22 mouse cellular contexts compared by ENCODE assay signal in the genomic region with DNA sequence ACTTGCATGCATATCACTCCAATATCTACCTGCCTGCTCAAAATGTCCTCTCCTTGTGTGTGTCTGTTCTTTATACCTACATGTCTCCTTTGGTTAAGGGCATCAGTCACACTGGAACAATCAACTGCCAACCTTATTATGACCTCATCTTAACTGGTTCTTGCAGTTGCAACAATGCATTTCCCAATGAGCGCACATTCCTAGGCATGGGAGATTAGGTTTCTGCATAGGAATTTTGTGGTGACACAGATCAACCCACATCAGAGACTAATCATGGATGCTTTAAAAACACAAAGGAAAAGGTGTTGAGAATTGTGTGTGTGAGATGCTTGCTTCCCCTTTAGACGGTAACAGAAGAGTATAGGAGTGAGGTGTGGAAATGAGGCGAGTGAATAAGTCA.
DNase-seq lines count a peak whose midpoint lies in the region; ATAC-seq lines count a peak whose summit lies in the region.
"Had no signal": no experiment of that assay in that cellular context is flagged by ENCODE, and none has a peak within 500 bp of the region (broad histone marks: within the 10 kb centered on the region; RNA-seq: fewer than 3 reads in every experiment).

No protein-coding gene starts in this region.

- no peak overlapping the region for H3K4me2 ChIP-seq in embryonic facial prominence, embryonic 14.5 days (ENCODE audit: low read depth, low read length)
- H3K4me2 ChIP-seq: embryonic facial prominence, embryonic 13.5 days; forebrain, embryonic 13.5 days had no signal

- no peak overlapping the region for H3K27ac ChIP-seq in embryonic facial prominence, embryonic 14.5 days (replicated peaks; ENCODE audit: low read depth, low read length)
- no peak overlapping the region for H3K27ac ChIP-seq in embryonic facial prominence, embryonic 10.5 days (replicated peaks)
- H3K27ac ChIP-seq: embryonic facial prominence, embryonic 13.5 days; forebrain, embryonic 13.5 days had no signal

- DNase-seq in embryonic facial prominence, embryonic 14.5 days (ENCODE audit: low spot score), result peak; percentile 27
- no peak for DNase-seq in embryonic facial prominence, embryonic 10.5 days (ENCODE audit: low spot score)
- peak; percentile 66 for DNase-seq in Muller cell, postnatal 12 days (ENCODE audit: inconsistent ontology term)
- DNase-seq in ZHBTc4 (ENCODE audit: low read depth, low spot score), result peak; percentile 13
- peak; percentile 24 for DNase-seq in retina, postnatal 1 day
- no peak for DNase-seq in layer of hippocampus, adult 18-20 months (ENCODE audit: low spot score in 2 of 2)
- DNase-seq in adrenal gland, adult (ENCODE audit: inconsistent age in 2 of 2, low spot score in 1 of 2), result no peak
- DNase-seq: adrenal gland, adult 8-10 months; adrenal gland, postnatal 14 days; adrenal gland, postnatal 36 days; B cell, adult 2 months; cerebellum, adult 11-12 months; cerebellum, adult 2 months; cerebellum, adult 9-10 months; cerebellum, postnatal 10 days; cerebellum, postnatal 25 days had no signal

- ATAC-seq in embryonic facial prominence, embryonic 14.5 days (ENCODE audit: low read depth), result peak; percentile 30
- ATAC-seq: CD4-positive, CD25-positive, alpha-beta regulatory T cell, adult 4 months; forebrain, embryonic 13.5 days; forebrain, embryonic 16.5 days had no signal

- H3K9me3 ChIP-seq in embryonic facial prominence, embryonic 14.5 days (ENCODE audit: control insufficient read depth, low read length), result no peaks in the 10 kb centered on the region
- H3K9me3 ChIP-seq in embryonic facial prominence, embryonic 10.5 days, result no peaks in the 10 kb centered on the region
- H3K9me3 ChIP-seq: embryonic facial prominence, embryonic 13.5 days; forebrain, embryonic 13.5 days had no signal

- no peaks in the 10 kb centered on the region for H3K27me3 ChIP-seq in embryonic facial prominence, embryonic 14.5 days (replicated peaks; ENCODE audit: control insufficient read depth, insufficient read depth, low read length)
- H3K27me3 ChIP-seq in embryonic facial prominence, embryonic 10.5 days (replicated peaks; ENCODE audit: low read depth, poor library complexity, severe bottlenecking), result no peaks in the 10 kb centered on the region
- H3K27me3 ChIP-seq: CH12.LX; embryonic facial prominence, embryonic 13.5 days; forebrain, embryonic 13.5 days had no signal

- H3K4me3 ChIP-seq in embryonic facial prominence, embryonic 14.5 days (ENCODE audit: low read depth, low read length), result no peak overlapping the region
- no peak overlapping the region for H3K4me3 ChIP-seq in embryonic facial prominence, embryonic 10.5 days
- H3K4me3 ChIP-seq: embryonic facial prominence, embryonic 13.5 days; forebrain, embryonic 13.5 days had no signal

- H3K4me1 ChIP-seq in embryonic facial prominence, embryonic 14.5 days (ENCODE audit: control insufficient read depth, insufficient read depth, low read length), result no peaks in the 10 kb centered on the region
- no peaks in the 10 kb centered on the region for H3K4me1 ChIP-seq in embryonic facial prominence, embryonic 10.5 days
- H3K4me1 ChIP-seq: embryonic facial prominence, embryonic 13.5 days; forebrain, embryonic 13.5 days had no signal

- H3K36me3 ChIP-seq in embryonic facial prominence, embryonic 14.5 days (ENCODE audit: control insufficient read depth, insufficient read depth, low read length), result no peaks in the 10 kb centered on the region
- H3K36me3 ChIP-seq in embryonic facial prominence, embryonic 10.5 days (replicated peaks), result no peaks in the 10 kb centered on the region
- H3K36me3 ChIP-seq: embryonic facial prominence, embryonic 13.5 days; G1E had no signal

- 70% methylated on average over 3 of the region's 3 CpGs for WGBS in embryonic facial prominence, embryonic 14.5 days
- WGBS in embryonic facial prominence, embryonic 10.5 days, result 83% methylated on average over 3 of the region's 3 CpGs

- H3K9ac ChIP-seq in embryonic facial prominence, embryonic 14.5 days (ENCODE audit: low read depth, low read length), result no peak overlapping the region
- H3K9ac ChIP-seq: embryonic facial prominence, embryonic 13.5 days; forebrain, embryonic 13.5 days had no signal

Comparison
In these comparisons a context has a peak if more than half of its experiments do, and no peak if none do; other contexts are left out.
1. DNase-seq: peak in embryonic facial prominence, embryonic 14.5 days (single experiment), Muller cell, postnatal 12 days (single experiment), ZHBTc4 (single experiment) and retina, postnatal 1 day (single experiment); none in embryonic facial prominence, embryonic 10.5 days (single experiment), layer of hippocampus, adult 18-20 months (0 of 2) and adrenal gland, adult (0 of 2).